ENCODE assay signal across 14 mouse cellular contexts in the genomic region with DNA sequence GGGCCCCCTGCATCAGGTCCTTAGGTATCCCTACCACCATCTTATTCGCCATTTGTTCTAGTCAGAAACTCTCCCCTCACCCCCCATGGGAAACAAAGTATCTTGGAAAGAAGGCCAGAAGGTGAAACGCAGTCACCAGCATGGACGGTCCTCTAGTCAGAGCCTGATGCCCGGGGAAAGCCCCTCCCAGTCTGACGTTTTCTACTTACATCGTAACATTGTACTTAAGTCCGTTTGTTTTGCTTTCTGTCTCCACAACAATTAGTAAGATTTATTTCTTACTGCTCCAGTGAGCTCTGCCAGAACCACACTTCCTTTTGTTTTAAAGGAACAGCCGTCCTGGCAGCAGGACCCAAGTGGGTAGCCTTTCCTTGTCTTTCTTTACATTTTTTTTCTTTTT.
DNase-seq lines count a peak whose midpoint lies in the region; ATAC-seq and TF ChIP-seq lines count a peak whose summit lies in the region.
"Had no signal": no experiment of that assay in that cellular context is flagged by ENCODE, and none has a peak within 500 bp of the region (broad histone marks: within the 10 kb centered on the region; RNA-seq: fewer than 3 reads in every experiment).

No protein-coding gene starts in this region.

- no peak overlapping the region for H3K27ac ChIP-seq in intestine, postnatal 0 days (ENCODE audit: low read depth, low read length)
- H3K27ac ChIP-seq in layer of hippocampus, adult 2 months: no peak overlapping the region
- H3K27ac ChIP-seq: lung, embryonic 15.5 days; neural tube, embryonic 12.5 days had no signal

- H3K27me3 ChIP-seq in intestine, postnatal 0 days (replicated peaks; ENCODE audit: control insufficient read depth, insufficient read depth, low read length): 0 out of 2 replicates have a peak, but pooled peaks cover 4% of the 10 kb centered on the region

- DNase-seq in 3T3-L1 (ENCODE audit: low read depth, low spot score) (peak; percentile 6), NIH3T3 (ENCODE audit: low read depth) (peak; percentile 57)
- peak; percentile 40 to 41 for DNase-seq in kidney, adult 8-10 months
- peak; percentile 66 to 71 for DNase-seq in kidney, postnatal 25 days
- DNase-seq in cerebellum, postnatal 25 days: no peak
- no peak for DNase-seq in cerebellum, adult 9-11 months
- DNase-seq in layer of hippocampus, adult 2 months (ENCODE audit: low spot score in 2 of 2): no peak
- DNase-seq: cerebellum, adult 8-10 months; forebrain, postnatal 0 days; spleen, adult 18-20 months; thymus, postnatal 14 days had no signal

- no peaks in the 10 kb centered on the region for H3K9me3 ChIP-seq in intestine, postnatal 0 days (ENCODE audit: control insufficient read depth)
- H3K9me3 ChIP-seq: lung, embryonic 15.5 days; neural tube, embryonic 12.5 days had no signal

- no peaks in the 10 kb centered on the region; the same call in 1 of the 2 replicates for H3K4me1 ChIP-seq in intestine, postnatal 0 days (replicated peaks; ENCODE audit: control insufficient read depth, insufficient read depth, low read length)

- TF ChIP-seq CTCF in intestine, postnatal 0 days (IDR thresholded peaks at IDR 0.05; ENCODE audit: low read depth): no peak
- no peak for TF ChIP-seq CTCF in layer of hippocampus, adult 2 months (conservative IDR thresholded peaks at IDR 0.05)

- H3K36me3 ChIP-seq in intestine, postnatal 0 days (ENCODE audit: control insufficient read depth, insufficient read depth): no peaks in the 10 kb centered on the region
- H3K36me3 ChIP-seq: lung, embryonic 15.5 days; neural tube, embryonic 12.5 days had no signal

- H3K9ac ChIP-seq in intestine, postnatal 0 days (ENCODE audit: low read depth, low read length): no peak overlapping the region
- H3K9ac ChIP-seq: forebrain, postnatal 0 days; lung, embryonic 15.5 days; neural tube, embryonic 12.5 days had no signal

- 44% methylated on average over 8 of the region's 8 CpGs for WGBS in intestine, postnatal 0 days

- no peak for ATAC-seq in intestine, postnatal 0 days
- ATAC-seq: forebrain, postnatal 0 days had no signal

- no peak overlapping the region for H3K4me3 ChIP-seq in intestine, postnatal 0 days (ENCODE audit: low read depth, low read length)
- H3K4me3 ChIP-seq in layer of hippocampus, adult 2 months: no peak overlapping the region
- H3K4me3 ChIP-seq: lung, embryonic 15.5 days; neural tube, embryonic 12.5 days had no signal

- H3K4me2 ChIP-seq in intestine, postnatal 0 days (replicated peaks; ENCODE audit: low read depth): no peak overlapping the region
- H3K4me2 ChIP-seq: lung, embryonic 15.5 days; neural tube, embryonic 12.5 days had no signal

Comparison
In these comparisons a context has a peak if more than half of its experiments do, and no peak if none do; other contexts are left out.
1. DNase-seq: peak in 3T3-L1 (single experiment), NIH3T3 (single experiment), kidney, adult 8-10 months (2 of 2) and kidney, postnatal 25 days (2 of 2); none in cerebellum, postnatal 25 days (0 of 2), cerebellum, adult 9-11 months (single experiment) and layer of hippocampus, adult 2 months (0 of 2).